Mouse (Mus musculus): ENCODE measurements around the gene Ppp1r13b.

- TF ChIP-seq CTCF (IDR thresholded peaks at IDR 0.05; ENCODE audit: low read depth, low read length) (no peak), TAL1 (conservative IDR thresholded peaks at IDR 0.05; ENCODE audit: low read depth, low read length) (no peak), GATA2 (IDR thresholded peaks at IDR 0.05; ENCODE audit: borderline replicate concordance, low read depth, low read length) (no peak)
Measured at GRCm38 (mm10) chr12:111908997-111909550, 1.2 kb upstream of the Ppp1r13b start.
